Mouse (Mus musculus) lung, postnatal 0 days (tissue): ENCODE results near the gene Cfap299.

ENCODE experiments used
- CTCF ChIP-seq: IDR thresholded peaks from 2 replicates; pipeline ENCODE4 v1.5.1; 2016; ENCODE audit warnings: antibody characterized with exemption, mild to moderate bottlenecking
- EP300 ChIP-seq: IDR thresholded peaks from 2 replicates; pipeline ENCODE4 v1.6.1; 2016; ENCODE audit warnings: antibody characterized with exemption, mild to moderate bottlenecking, control low read depth

- TF ChIP-seq CTCF (peak; percentile 56), EP300 (no peak)
These were observed 81.0 kb downstream of the Cfap299 start for GRCm38 (mm10) chr5:98410060-98410459.
